In genomic region chr8:77227742-77228141, GRCm38 (mm10) we compare ENCODE assay signal across 10 mouse cellular contexts.
A peak's percentile ranks its signal among the peaks of the same experiment; 100 is the strongest.
DNase-seq lines count a peak whose midpoint lies in the region; ATAC-seq lines count a peak whose summit lies in the region.
"Had no signal": no experiment of that assay in that cellular context is flagged by ENCODE, and none has a peak within 500 bp of the region (broad histone marks: within the 10 kb centered on the region; RNA-seq: fewer than 3 reads in every experiment).

No protein-coding gene starts in this region.

- no peak for DNase-seq in kidney, adult 8-10 months
- peak; percentile 71 to 76 for DNase-seq in cerebellum, postnatal 10 days
- DNase-seq in lung, postnatal 10 days, result peak; percentile 71
- no peak for DNase-seq in adipocyte (ENCODE audit: low spot score)
- no peak for DNase-seq in spleen, adult 18-20 months
- DNase-seq: kidney, postnatal 4 days had no signal

- no peak overlapping the region for H3K27ac ChIP-seq in kidney, embryonic 14.5 days (ENCODE audit: low read depth, low read length)
- H3K27ac ChIP-seq: limb, embryonic 15.5 days had no signal

- no peaks in the 10 kb centered on the region for H3K9me3 ChIP-seq in kidney, embryonic 14.5 days (ENCODE audit: control insufficient read depth, low read length)
- H3K9me3 ChIP-seq: limb, embryonic 15.5 days had no signal

- no peak overlapping the region for H3K4me2 ChIP-seq in kidney, embryonic 14.5 days (replicated peaks; ENCODE audit: low read depth, low read length)
- H3K4me2 ChIP-seq: limb, embryonic 15.5 days had no signal

- no peak overlapping the region for H3K9ac ChIP-seq in kidney, embryonic 14.5 days (ENCODE audit: low read depth, low read length)
- H3K9ac ChIP-seq: limb, embryonic 15.5 days had no signal

- H3K4me3 ChIP-seq in kidney, embryonic 14.5 days (ENCODE audit: low read length), result no peak overlapping the region
- H3K4me3 ChIP-seq: limb, embryonic 15.5 days had no signal

- H3K27me3 ChIP-seq in kidney, embryonic 14.5 days (ENCODE audit: control insufficient read depth, insufficient read depth, low read length), result no peaks in the 10 kb centered on the region
- H3K27me3 ChIP-seq: limb, embryonic 15.5 days had no signal

- WGBS in kidney, embryonic 14.5 days, result 93% methylated on average over 5 of the region's 5 CpGs

- no peaks in the 10 kb centered on the region for H3K4me1 ChIP-seq in kidney, embryonic 14.5 days (ENCODE audit: control insufficient read depth, insufficient read depth, low read length)

- H3K36me3 ChIP-seq in kidney, embryonic 14.5 days (ENCODE audit: control insufficient read depth, insufficient read depth, low read length), result no peaks in the 10 kb centered on the region
- H3K36me3 ChIP-seq: limb, embryonic 15.5 days had no signal

- 0 out of 2 replicates have a peak, but pooled peaks have one; percentile 40 for ATAC-seq in kidney, embryonic 14.5 days (ENCODE audit: low FRiP score, low TSS enrichment)
- peak; percentile 43; the same call in 1 of the 2 replicates for ATAC-seq in cerebellum, adult (ENCODE audit: insufficient number of reproducible peaks, low FRiP score, low TSS enrichment)
- no peak for ATAC-seq in inflammation-experienced regulatory T-cells, adult 6 months

Comparison
In these comparisons a context has a peak if more than half of its experiments do, and no peak if none do; other contexts are left out.
1. DNase-seq: peak in cerebellum, postnatal 10 days (2 of 2) and lung, postnatal 10 days (single experiment); none in kidney, adult 8-10 months (0 of 2), adipocyte (single experiment) and spleen, adult 18-20 months (0 of 2).